Mouse (Mus musculus) CH12.LX (cell line): ENCODE results near the gene Anp32e.

Source experiments
- CTCF ChIP-seq, 2 experiments: IDR thresholded peaks in 1 of 2; conservative IDR thresholded peaks in 1 of 2; 2 replicates each; pipeline ENCODE4 v1.5.1; 2011 to 2012; ENCODE audit warnings: low read depth in 2 of 2, low read length in 2 of 2, improper control_type of control experiment in 1 of 2, inconsistent platforms in 1 of 2, mild to moderate bottlenecking in 1 of 2, moderate library complexity in 1 of 2
- EP300 ChIP-seq: IDR thresholded peaks from 2 replicates; pipeline ENCODE4 v1.6.1; 2011; ENCODE audit warnings: low read length, improper control_type of control experiment
- ETS1 ChIP-seq: conservative IDR thresholded peaks from 2 replicates; pipeline ENCODE4 v1.6.1; 2012; ENCODE audit warnings: low read depth, mild to moderate bottlenecking, inconsistent platforms, low read length, improper control_type of control experiment, moderate library complexity
- KAT2A ChIP-seq: IDR thresholded peaks from 2 replicates; pipeline ENCODE4 v1.6.1; 2012; ENCODE audit warnings: low read length, improper control_type of control experiment, inconsistent platforms; ENCODE audit not compliant: insufficient replicate concordance
- MAFK ChIP-seq: IDR thresholded peaks from 2 replicates; pipeline ENCODE4 v1.6.1; 2011; ENCODE audit warnings: low read length, improper control_type of control experiment; ENCODE audit not compliant: insufficient replicate concordance
- USF1 ChIP-seq: IDR thresholded peaks from 2 replicates; pipeline ENCODE4 v1.6.1; 2014; ENCODE audit warnings: low read depth, mild to moderate bottlenecking, inconsistent platforms, low read length, improper control_type of control experiment

DNA sequence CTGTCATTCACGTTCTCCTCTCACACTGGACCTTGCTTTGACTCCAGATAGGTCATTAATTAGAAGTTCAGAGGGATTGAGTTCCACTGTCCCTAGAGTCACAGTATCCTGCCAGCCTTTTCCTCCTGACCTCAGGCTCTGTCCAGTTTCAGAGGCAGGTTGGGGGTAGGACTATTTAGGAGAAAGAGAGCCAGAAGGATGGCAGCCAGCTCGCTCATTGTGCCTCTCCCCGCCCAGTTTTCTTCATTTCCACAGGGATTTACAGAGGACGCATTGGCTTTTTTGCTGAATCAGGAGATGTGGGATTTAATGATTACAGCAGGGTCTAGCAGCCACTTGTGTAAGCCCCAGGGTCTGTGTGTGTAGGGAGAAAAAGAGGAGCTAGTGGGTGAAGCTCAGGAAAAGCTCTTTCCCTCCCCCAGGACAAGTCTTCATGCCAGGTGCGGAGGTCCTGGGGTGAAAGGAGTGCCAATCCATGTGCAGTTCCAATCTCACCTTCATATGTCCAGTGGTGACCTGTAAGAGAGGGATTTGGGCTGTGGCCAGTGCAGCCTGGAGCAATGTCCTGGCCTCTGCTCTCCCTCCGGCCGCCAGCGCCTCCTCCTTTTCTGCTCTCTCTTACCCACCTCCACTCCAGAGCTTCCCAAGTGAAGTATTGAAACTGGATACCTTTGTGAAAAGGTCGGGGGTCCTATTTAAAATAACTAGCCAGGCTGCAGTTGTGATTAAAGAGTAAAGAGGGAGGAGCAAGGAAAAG lies 27.3 kb upstream of the Anp32e start:
- TF ChIP-seq USF1 = no peak
- TF ChIP-seq CTCF (conservative IDR thresholded peaks at IDR 0.05 in 1 of 2, IDR thresholded peaks at IDR 0.05 in 1 of 2; ENCODE audit: low read depth in 2 of 2, low read length in 2 of 2) = no peak
- TF ChIP-seq KAT2A = no peak
- TF ChIP-seq EP300 = no peak
- no peak for TF ChIP-seq ETS1
- no peak for TF ChIP-seq MAFK
